Mouse (Mus musculus) testis, adult 2 months (tissue): ENCODE data around the gene Reep1. TPM values are rescaled to one million over a fixed set of nuclear protein-coding genes. Genes with fewer than 3 reads are reported as not detected.
A peak's percentile ranks its signal among the peaks of the same experiment; 100 is the strongest.

Experiments
- H3K27ac ChIP-seq: fragments of 200-500 bp; 2 replicates; pipeline ENCODE4 v1.5.1; 2012; ENCODE audit warnings: low read depth, low read length; ENCODE audit not compliant: control insufficient read depth, insufficient read depth
- H3K27me3 ChIP-seq: fragments of 200-500 bp; 2 replicates; pipeline ENCODE4 v1.6.1; 2012; ENCODE audit warnings: mild to moderate bottlenecking, low read length, moderate library complexity; ENCODE audit not compliant: control insufficient read depth, insufficient read depth
- H3K36me3 ChIP-seq: fragments of 200-500 bp; 2 replicates; pipeline ENCODE4 v1.6.1; 2012; ENCODE audit warnings: mild to moderate bottlenecking, low read length; ENCODE audit not compliant: control insufficient read depth, insufficient read depth
- H3K4me1 ChIP-seq: fragments of 200-500 bp; 2 replicates; pipeline ENCODE4 v1.6.1; 2012; ENCODE audit warnings: low read length; ENCODE audit not compliant: control insufficient read depth, insufficient read depth
- H3K4me3 ChIP-seq: fragments of 200-500 bp; 2 replicates; pipeline ENCODE4 v1.5.1; 2012; ENCODE audit warnings: low read depth, mild to moderate bottlenecking, low read length, moderate library complexity, mixed read lengths; ENCODE audit not compliant: control insufficient read depth
- CTCF ChIP-seq: fragments of 200-500 bp; IDR thresholded peaks from 2 replicates; pipeline ENCODE4 v1.5.1; 2012; ENCODE audit warnings: low read depth, mild to moderate bottlenecking, inconsistent platforms, low read length, moderate library complexity; ENCODE audit not compliant: control insufficient read depth, insufficient read depth, insufficient replicate concordance
- POLR2A ChIP-seq: fragments of 200-500 bp; IDR thresholded peaks from 2 replicates; pipeline ENCODE4 v1.6.1; 2012; ENCODE audit warnings: low read depth, mild to moderate bottlenecking, inconsistent platforms, low read length, moderate library complexity; ENCODE audit not compliant: control insufficient read depth
- polyA plus RNA-seq: library from polyadenylated mRNA; depleted of rRNA; stranded (reverse); fragments of >200 nt; gene quantifications from 2 replicates; pipeline ENCODE4 v1.2.3, GENCODE M21; 2012; rRNA removed

Gene Reep1
- 21.1 and 34.3 TPM in 2 replicates for polyA plus RNA-seq

DNA sequence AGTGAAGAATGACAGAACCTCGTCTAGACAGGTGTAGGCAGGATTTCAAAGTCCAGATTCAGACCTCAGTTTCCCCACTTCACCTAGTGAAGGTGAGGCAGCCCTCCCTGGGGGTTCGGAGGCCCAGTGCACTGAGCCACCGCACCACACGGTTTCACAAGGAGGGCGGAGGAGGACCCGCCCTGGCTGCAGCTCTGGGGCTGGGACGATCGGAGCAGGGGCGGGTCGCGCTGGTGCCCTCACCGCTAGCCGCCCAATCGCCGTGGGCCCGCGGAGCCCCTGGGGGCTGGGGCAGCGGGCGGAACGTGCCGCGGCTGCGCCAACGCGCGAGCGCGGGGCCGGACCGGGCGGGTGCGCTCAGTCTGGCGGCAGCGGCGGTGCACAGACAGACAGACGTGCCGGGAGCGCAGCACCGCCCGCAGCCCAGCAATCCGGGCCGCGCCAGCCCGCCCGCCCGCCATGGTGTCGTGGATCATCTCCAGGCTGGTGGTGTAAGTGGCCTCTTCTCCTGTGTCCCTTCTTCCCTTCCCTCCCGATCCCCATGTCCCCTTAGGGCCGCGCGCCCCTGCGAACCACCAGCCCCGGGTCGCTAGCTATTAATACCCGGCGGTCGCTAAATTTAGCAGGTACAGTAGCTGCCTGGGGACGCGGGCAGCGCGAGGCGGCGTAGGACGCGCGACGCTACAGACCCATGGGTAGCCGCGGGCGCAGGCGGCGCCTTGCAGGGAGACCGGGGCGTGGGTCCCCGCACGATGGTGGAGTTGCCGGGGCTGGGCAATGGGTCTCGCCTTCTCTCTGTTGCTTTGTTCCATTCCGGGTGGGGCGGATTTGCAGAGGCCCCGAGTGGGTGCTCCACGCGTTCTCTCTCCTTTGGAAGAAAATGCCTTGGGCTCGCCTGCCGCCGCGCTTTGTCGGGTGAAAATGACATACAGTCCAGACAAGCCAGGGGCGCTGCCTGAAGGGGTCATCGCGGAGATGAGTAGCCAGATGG lies at the start of gene Reep1:
Reep1 (plus strand) TSS at position 51 of the 991 bp plus-strand sequence.
- H3K27ac ChIP-seq: peak within 1 kb of the TSS; percentile 39
- peaks cover 9% of the 10 kb centered on the region for H3K4me1 ChIP-seq
- TF ChIP-seq POLR2A: peak; percentile 51; the same call in 1 of the 2 replicates
- no peak for TF ChIP-seq CTCF
- no peaks in the 10 kb centered on the region for H3K36me3 ChIP-seq
- H3K4me3 ChIP-seq: peak within 1 kb of the TSS; percentile 64
- no peaks in the 10 kb centered on the region for H3K27me3 ChIP-seq

DNA sequence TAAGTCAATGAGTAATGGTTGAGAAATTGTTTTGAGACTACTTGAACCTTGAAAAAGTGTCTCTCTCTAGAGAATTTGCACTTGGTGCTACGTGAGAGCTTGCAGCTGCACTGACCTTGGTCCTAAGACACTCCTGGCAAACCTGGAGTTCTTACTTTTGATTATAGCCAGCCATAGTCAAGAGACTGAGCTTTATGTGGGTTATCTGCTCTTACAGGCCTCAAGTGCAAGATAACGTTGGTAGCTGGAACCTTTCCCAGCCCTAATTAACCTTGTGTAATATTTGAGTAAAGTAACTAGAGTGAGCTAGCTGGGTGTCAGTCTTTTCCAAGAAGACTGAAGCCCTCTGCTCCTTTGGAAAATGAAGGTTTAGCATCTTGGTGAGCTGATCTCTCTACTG lies 49.1 kb upstream of the Reep1 start:
- no peaks in the 10 kb centered on the region for H3K27me3 ChIP-seq
- no peaks in the 10 kb centered on the region for H3K4me1 ChIP-seq
- no peak overlapping the region for H3K4me3 ChIP-seq
- TF ChIP-seq POLR2A (no peak), CTCF (no peak)
- no peaks in the 10 kb centered on the region for H3K36me3 ChIP-seq
- H3K27ac ChIP-seq: no peak overlapping the region

DNA sequence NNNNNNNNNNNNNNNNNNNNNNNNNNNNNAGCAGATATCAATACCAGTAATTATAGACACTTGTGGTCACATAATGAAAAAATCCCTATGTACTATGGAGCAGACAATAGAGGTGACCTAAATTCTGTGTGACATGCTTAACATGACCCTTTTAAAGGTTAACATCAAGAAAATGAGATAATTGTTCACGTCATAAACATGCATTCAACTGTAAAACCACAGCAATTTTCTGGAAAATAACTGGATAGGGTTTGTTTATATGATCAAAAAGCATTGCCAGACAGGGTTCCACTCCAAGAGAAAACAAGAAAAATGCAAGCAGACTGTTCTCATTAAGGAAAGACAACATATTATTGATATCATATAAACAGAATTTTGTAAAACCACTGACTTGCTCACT lies 42.9 kb upstream of the Reep1 start:
- H3K27ac ChIP-seq: no peak overlapping the region
- no peaks in the 10 kb centered on the region for H3K27me3 ChIP-seq
- H3K36me3 ChIP-seq: no peaks in the 10 kb centered on the region
- no peak for TF ChIP-seq CTCF
- TF ChIP-seq POLR2A: no peak
- no peaks in the 10 kb centered on the region for H3K4me1 ChIP-seq
- no peak overlapping the region for H3K4me3 ChIP-seq

GRCm38 (mm10) chr6:71673166-71673565 lies 34.2 kb upstream of the Reep1 start:
- no peak for TF ChIP-seq POLR2A
- TF ChIP-seq CTCF: peak; percentile 15; the same call in 1 of the 2 replicates
- no peak overlapping the region for H3K27ac ChIP-seq
- H3K36me3 ChIP-seq: no peaks in the 10 kb centered on the region
- H3K27me3 ChIP-seq: no peaks in the 10 kb centered on the region
- H3K4me3 ChIP-seq: no peak overlapping the region
- H3K4me1 ChIP-seq: peaks cover 7% of the 10 kb centered on the region

DNA sequence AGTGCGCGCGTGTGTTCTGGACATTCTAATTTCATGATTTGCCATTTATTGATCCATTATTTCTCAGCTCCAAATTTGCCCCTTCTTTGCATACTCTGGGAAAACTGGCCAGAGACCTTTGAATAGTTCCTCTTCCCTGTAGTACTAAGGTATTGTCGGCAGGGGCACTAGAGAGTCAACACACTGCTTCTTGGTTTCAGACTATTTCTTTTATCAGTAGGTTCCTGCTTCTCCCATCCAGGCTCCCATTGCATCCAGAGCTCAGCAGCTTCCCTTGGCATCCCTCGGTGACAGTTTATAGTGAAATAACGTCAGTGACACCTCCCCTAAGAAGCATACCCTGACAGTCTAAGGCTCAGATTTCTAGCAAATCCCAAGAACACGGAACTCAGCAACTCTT lies 28.5 kb upstream of the Reep1 start:
- peaks cover 2% of the 10 kb centered on the region; the same call in 1 of the 2 replicates for H3K4me1 ChIP-seq
- no peak for TF ChIP-seq POLR2A
- TF ChIP-seq CTCF: peak; percentile 4; the same call in 1 of the 2 replicates
- no peaks in the 10 kb centered on the region for H3K36me3 ChIP-seq
- no peaks in the 10 kb centered on the region for H3K27me3 ChIP-seq
- no peak overlapping the region for H3K4me3 ChIP-seq
- no peak overlapping the region for H3K27ac ChIP-seq

- H3K27me3 ChIP-seq: no peaks in the 10 kb centered on the region
These were observed 12.2 kb upstream of the Reep1 start for GRCm38 (mm10) chr6:71695150-71695549.

DNA sequence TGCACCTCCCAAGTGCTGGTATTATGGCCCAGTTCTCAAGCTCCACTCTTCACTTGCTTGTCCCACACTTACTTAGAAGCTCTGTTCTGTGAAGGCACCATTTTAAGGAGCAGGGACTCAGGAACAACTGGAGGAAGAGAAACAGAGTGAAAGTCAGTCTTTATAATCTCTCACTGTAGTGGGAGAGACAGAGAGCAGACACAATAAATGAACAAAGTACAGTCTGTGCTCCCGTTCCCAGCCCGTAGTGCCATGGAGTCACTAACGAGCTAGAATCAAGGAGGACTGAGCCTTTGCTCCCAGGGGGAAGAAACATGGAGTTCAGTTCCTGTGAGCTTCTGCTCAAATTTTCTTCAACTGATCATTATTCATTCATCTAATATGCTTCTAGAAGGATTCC lies 11.8 kb upstream of the Reep1 start:
- H3K27ac ChIP-seq: no peak overlapping the region
- no peak overlapping the region for H3K4me3 ChIP-seq
- H3K27me3 ChIP-seq: no peaks in the 10 kb centered on the region
- H3K36me3 ChIP-seq: no peaks in the 10 kb centered on the region
- no peak for TF ChIP-seq CTCF
- no peak for TF ChIP-seq POLR2A
- no peaks in the 10 kb centered on the region for H3K4me1 ChIP-seq

More at GRCm38 (mm10) chr6:71695150-71695549, 12.2 kb upstream of the Reep1 start:
- Histone ChIP-seq H3K36me3 (no peaks in the 10 kb centered on the region), H3K4me3 (no peak overlapping the region), H3K4me1 (no peaks in the 10 kb centered on the region), H3K27ac (no peak overlapping the region)
- TF ChIP-seq CTCF: no peak
- TF ChIP-seq POLR2A: no peak
